Mouse (Mus musculus): ENCODE measurements around the gene Sec61a2. TPM values are rescaled to one million over a fixed set of nuclear protein-coding genes. Genes with fewer than 3 reads are reported as not detected.

Sec61a2 gene
- polyA plus RNA-seq, 1 experiment from 2014 or later = 112 TPM

- Histone ChIP-seq H3K27me3 (replicated peaks; ENCODE audit: control insufficient read depth, insufficient read depth, low read length) (no peaks in the 10 kb centered on the region), H3K4me3 (replicated peaks; ENCODE audit: low read length) (no peak overlapping the region), H3K9me3 (ENCODE audit: control insufficient read depth, low read length) (no peaks in the 10 kb centered on the region), H3K4me1 (replicated peaks; ENCODE audit: control insufficient read depth, insufficient read depth, low read length) (peaks cover 2% of the 10 kb centered on the region), H3K36me3 (ENCODE audit: control insufficient read depth, insufficient read depth) (no peaks in the 10 kb centered on the region), H3K4me2 (ENCODE audit: low read length) (no peak overlapping the region), H3K27ac (ENCODE audit: low read length) (no peak overlapping the region), H3K9ac (replicated peaks; ENCODE audit: low read depth, low read length) (no peak overlapping the region)
- 95% methylated on average over 9 of the region's 9 CpGs for WGBS
- no peak for ATAC-seq
Observed at GRCm38 (mm10) chr2:5851116-5851515, 44.1 kb downstream of the Sec61a2 start.

- no peak for ATAC-seq
- peak overlapping the region; percentile 78 for H3K4me3 ChIP-seq (replicated peaks; ENCODE audit: low read length)
- peaks cover 13% of the 10 kb centered on the region for H3K4me1 ChIP-seq (replicated peaks; ENCODE audit: control insufficient read depth, insufficient read depth, low read length)
- H3K27ac ChIP-seq (ENCODE audit: low read length) = no peak overlapping the region; the same call in 1 of the 2 replicates
- H3K27me3 ChIP-seq (replicated peaks; ENCODE audit: control insufficient read depth, insufficient read depth, low read length) = no peaks in the 10 kb centered on the region
- WGBS = 31% methylated on average over 4 of the region's 4 CpGs
- no peak overlapping the region for H3K9ac ChIP-seq (replicated peaks; ENCODE audit: low read depth, low read length)
- H3K36me3 ChIP-seq (ENCODE audit: control insufficient read depth, insufficient read depth) = peaks cover 6% of the 10 kb centered on the region
- H3K9me3 ChIP-seq (ENCODE audit: control insufficient read depth, low read length) = no peaks in the 10 kb centered on the region
- H3K4me2 ChIP-seq (ENCODE audit: low read length) = peak overlapping the region; percentile 66
Observed at GRCm38 (mm10) chr2:5845826-5846225, 49.4 kb downstream of the Sec61a2 start.

GRCm38 (mm10) chr2:5844873-5845631, 50.2 kb downstream of the Sec61a2 start, which contains the start of the genes Nudt5 and Cdc123:
Gene Nudt5 (plus strand): TSS chr2:5845019.
Gene Cdc123 (minus strand): TSS chr2:5845164.
- peaks cover 13% of the 10 kb centered on the region for H3K4me1 ChIP-seq (replicated peaks; ENCODE audit: control insufficient read depth, insufficient read depth, low read length)
- WGBS = under 1% methylated on average over 53 of the region's 53 CpGs
- peak within 1 kb of the TSS; percentile 81 for H3K9ac ChIP-seq (replicated peaks; ENCODE audit: low read depth, low read length)
- peak within 1 kb of the TSS; percentile 78 for H3K4me3 ChIP-seq (replicated peaks; ENCODE audit: low read length)
- no peaks in the 10 kb centered on the region for H3K9me3 ChIP-seq (ENCODE audit: control insufficient read depth, low read length)
- ATAC-seq = peak; percentile 97
- H3K36me3 ChIP-seq (ENCODE audit: control insufficient read depth, insufficient read depth) = peaks cover 13% of the 10 kb centered on the region
- H3K27me3 ChIP-seq (replicated peaks; ENCODE audit: control insufficient read depth, insufficient read depth, low read length) = no peaks in the 10 kb centered on the region
- peak within 1 kb of the TSS; percentile 79 for H3K4me2 ChIP-seq (ENCODE audit: low read length)
- peak within 1 kb of the TSS; percentile 96 for H3K27ac ChIP-seq (ENCODE audit: low read length)

- Histone ChIP-seq H3K9me3 (ENCODE audit: control insufficient read depth, low read length) (0 out of 2 replicates have a peak, but pooled peaks cover 2% of the 10 kb centered on the region), H3K4me1 (replicated peaks; ENCODE audit: control insufficient read depth, insufficient read depth, low read length) (peaks cover 13% of the 10 kb centered on the region), H3K9ac (replicated peaks; ENCODE audit: low read depth, low read length) (peak overlapping the region; percentile 81), H3K4me3 (replicated peaks; ENCODE audit: low read length) (peak overlapping the region; percentile 78), H3K27ac (ENCODE audit: low read length) (peak overlapping the region; percentile 96), H3K27me3 (replicated peaks; ENCODE audit: control insufficient read depth, insufficient read depth, low read length) (no peaks in the 10 kb centered on the region), H3K4me2 (ENCODE audit: low read length) (peak overlapping the region; percentile 79), H3K36me3 (ENCODE audit: control insufficient read depth, insufficient read depth) (peaks cover 21% of the 10 kb centered on the region)
- peak; percentile 32 for ATAC-seq
- WGBS = 4% methylated on average over 23 of the region's 23 CpGs
Observed at GRCm38 (mm10) chr2:5844181-5844872, 50.9 kb downstream of the Sec61a2 start.

- H3K27me3 ChIP-seq (replicated peaks; ENCODE audit: control insufficient read depth, insufficient read depth, low read length) = no peaks in the 10 kb centered on the region
- H3K4me2 ChIP-seq (ENCODE audit: low read length) = no peak overlapping the region
- H3K36me3 ChIP-seq (ENCODE audit: control insufficient read depth, insufficient read depth) = peaks cover 27% of the 10 kb centered on the region
- no peak overlapping the region for H3K9ac ChIP-seq (replicated peaks; ENCODE audit: low read depth, low read length)
- H3K9me3 ChIP-seq (ENCODE audit: control insufficient read depth, low read length) = 0 out of 2 replicates have a peak, but pooled peaks cover 2% of the 10 kb centered on the region
- H3K4me1 ChIP-seq (replicated peaks; ENCODE audit: control insufficient read depth, insufficient read depth, low read length) = peaks cover 7% of the 10 kb centered on the region
- no peak overlapping the region for H3K27ac ChIP-seq (ENCODE audit: low read length)
- WGBS = 95% methylated on average over 11 of the region's 11 CpGs
- no peak for ATAC-seq
- H3K4me3 ChIP-seq (replicated peaks; ENCODE audit: low read length) = no peak overlapping the region
Observed at GRCm38 (mm10) chr2:5840815-5841214, 54.4 kb downstream of the Sec61a2 start.

- H3K4me1 ChIP-seq (replicated peaks; ENCODE audit: control insufficient read depth, insufficient read depth, low read length) = no peaks in the 10 kb centered on the region
- no peaks in the 10 kb centered on the region for H3K27me3 ChIP-seq (replicated peaks; ENCODE audit: control insufficient read depth, insufficient read depth, low read length)
- H3K9ac ChIP-seq (replicated peaks; ENCODE audit: low read depth, low read length) = no peak overlapping the region
- ATAC-seq = no peak
- no peak overlapping the region for H3K27ac ChIP-seq (ENCODE audit: low read length)
- 95% methylated on average over 5 of the region's 5 CpGs for WGBS
- H3K4me3 ChIP-seq (replicated peaks; ENCODE audit: low read length) = no peak overlapping the region
- H3K9me3 ChIP-seq (ENCODE audit: control insufficient read depth, low read length) = no peaks in the 10 kb centered on the region
- peaks cover 16% of the 10 kb centered on the region for H3K36me3 ChIP-seq (ENCODE audit: control insufficient read depth, insufficient read depth)
- no peak overlapping the region for H3K4me2 ChIP-seq (ENCODE audit: low read length)
Observed at GRCm38 (mm10) chr2:5825265-5825913, 69.8 kb downstream of the Sec61a2 start.

GRCm38 (mm10) chr2:5824685-5825084, 70.5 kb downstream of the Sec61a2 start:
- WGBS = 91% methylated on average over 5 of the region's 5 CpGs
- H3K9me3 ChIP-seq (ENCODE audit: control insufficient read depth, low read length) = no peaks in the 10 kb centered on the region
- H3K36me3 ChIP-seq (ENCODE audit: control insufficient read depth, insufficient read depth) = peaks cover 20% of the 10 kb centered on the region
- H3K4me2 ChIP-seq (ENCODE audit: low read length) = no peak overlapping the region
- no peaks in the 10 kb centered on the region for H3K4me1 ChIP-seq (replicated peaks; ENCODE audit: control insufficient read depth, insufficient read depth, low read length)
- H3K4me3 ChIP-seq (replicated peaks; ENCODE audit: low read length) = no peak overlapping the region
- no peaks in the 10 kb centered on the region for H3K27me3 ChIP-seq (replicated peaks; ENCODE audit: control insufficient read depth, insufficient read depth, low read length)
- no peak overlapping the region for H3K9ac ChIP-seq (replicated peaks; ENCODE audit: low read depth, low read length)
- H3K27ac ChIP-seq (ENCODE audit: low read length) = no peak overlapping the region
- ATAC-seq = no peak

- Histone ChIP-seq H3K4me1 (replicated peaks; ENCODE audit: control insufficient read depth, insufficient read depth, low read length) (no peaks in the 10 kb centered on the region), H3K36me3 (ENCODE audit: control insufficient read depth, insufficient read depth) (peaks cover 23% of the 10 kb centered on the region), H3K4me2 (ENCODE audit: low read length) (no peak overlapping the region), H3K4me3 (replicated peaks; ENCODE audit: low read length) (no peak overlapping the region), H3K27me3 (replicated peaks; ENCODE audit: control insufficient read depth, insufficient read depth, low read length) (no peaks in the 10 kb centered on the region), H3K9ac (replicated peaks; ENCODE audit: low read depth, low read length) (no peak overlapping the region), H3K27ac (ENCODE audit: low read length) (no peak overlapping the region), H3K9me3 (ENCODE audit: control insufficient read depth, low read length) (no peaks in the 10 kb centered on the region)
- WGBS = 16% methylated on average over 1 of the region's 1 CpGs
- no peak for ATAC-seq
Observed at GRCm38 (mm10) chr2:5824213-5824612, 71.0 kb downstream of the Sec61a2 start.

GRCm38 (mm10) chr2:5822449-5822848, 72.8 kb downstream of the Sec61a2 start:
- no peak for ATAC-seq
- Histone ChIP-seq H3K4me1 (replicated peaks; ENCODE audit: control insufficient read depth, insufficient read depth, low read length) (no peaks in the 10 kb centered on the region), H3K36me3 (ENCODE audit: control insufficient read depth, insufficient read depth) (peaks cover 22% of the 10 kb centered on the region), H3K4me2 (ENCODE audit: low read length) (no peak overlapping the region), H3K9me3 (ENCODE audit: control insufficient read depth, low read length) (no peaks in the 10 kb centered on the region), H3K4me3 (replicated peaks; ENCODE audit: low read length) (no peak overlapping the region), H3K27ac (ENCODE audit: low read length) (no peak overlapping the region), H3K9ac (replicated peaks; ENCODE audit: low read depth, low read length) (no peak overlapping the region), H3K27me3 (replicated peaks; ENCODE audit: control insufficient read depth, insufficient read depth, low read length) (no peaks in the 10 kb centered on the region)
- 95% methylated on average over 6 of the region's 6 CpGs for WGBS

All from forebrain, embryonic 16.5 days (tissue).